Mouse (Mus musculus) MEL (cell line): ENCODE measurements at regions not wholly inside any gene's neighbourhood (a gene's known extent, or its start where the extent isn't known, plus 50 kb on each side); places are given as distances from the start of the nearest gene placed in this dataset.

Source experiments
- DNase-seq: peaks from one replicate; pipeline ENCODE4 v3.0.0; 2011; ENCODE audit warnings: low read depth, low spot score
- H3K27ac ChIP-seq: 2 replicates; pipeline ENCODE4 v1.5.1; 2012; ENCODE audit warnings: low read depth, mild to moderate bottlenecking, control low read depth, low read length, moderate library complexity; ENCODE audit not compliant: control insufficient read depth
- H3K27me3 ChIP-seq, 2 experiments: fragments of 150-350 bp in 1 of 2; sonication (generic) in 1 of 2; 2 replicates each; pipeline ENCODE4 v1.6.1; 2012; ENCODE audit warnings: low read length in 2 of 2, mild to moderate bottlenecking in 2 of 2, improper control_type of control experiment in 1 of 2, moderate library complexity in 1 of 2; ENCODE audit not compliant: insufficient read depth in 2 of 2, control insufficient read depth in 1 of 2
- H3K36me3 ChIP-seq, 2 experiments: 2 replicates each; pipeline ENCODE4 v1.6.1; 2012 to 2014; ENCODE audit warnings: low read length in 2 of 2, improper control_type of control experiment in 1 of 2, inconsistent platforms in 1 of 2, mild to moderate bottlenecking in 1 of 2; ENCODE audit not compliant: insufficient read depth in 2 of 2, control insufficient read depth in 1 of 2
- H3K4me1 ChIP-seq, 2 experiments: fragments of 150-350 bp in 1 of 2; sonication (generic) in 1 of 2; 2 replicates each; pipeline ENCODE4 v1.6.1; 2012; ENCODE audit warnings: low read length in 2 of 2, improper control_type of control experiment in 1 of 2, mild to moderate bottlenecking in 1 of 2; ENCODE audit not compliant: insufficient read depth in 2 of 2, control insufficient read depth in 1 of 2
- H3K4me3 ChIP-seq, 2 experiments: fragments of 150-350 bp in 1 of 2; sonication (generic) in 1 of 2; 2 replicates each; pipeline ENCODE4 v1.5.1; 2012; ENCODE audit warnings: low read depth in 2 of 2, low read length in 2 of 2, mild to moderate bottlenecking in 2 of 2, moderate library complexity in 2 of 2, control low read depth in 1 of 2, improper control_type of control experiment in 1 of 2; ENCODE audit not compliant: control insufficient read depth in 1 of 2, insufficient read depth in 1 of 2
- H3K79me2 ChIP-seq: 2 replicates; pipeline ENCODE4 v1.6.1; 2012; ENCODE audit warnings: mild to moderate bottlenecking, low read length, moderate library complexity; ENCODE audit not compliant: control insufficient read depth, poor library complexity, insufficient read depth
- H3K9ac ChIP-seq: 2 replicates; pipeline ENCODE4 v1.6.1; 2012; ENCODE audit warnings: low read depth, mild to moderate bottlenecking, control low read depth, low read length, moderate library complexity; ENCODE audit not compliant: control insufficient read depth, poor library complexity, severe bottlenecking
- H3K9me3 ChIP-seq: fragments of 150-350 bp; sonication (generic); replicated peaks from 2 replicates; pipeline ENCODE4 v1.6.1; 2012; ENCODE audit warnings: mild to moderate bottlenecking, low read length, improper control_type of control experiment, moderate library complexity; ENCODE audit not compliant: insufficient read depth
- BHLHE40 ChIP-seq: IDR thresholded peaks from 2 replicates; pipeline ENCODE4 v1.6.1; 2012; ENCODE audit warnings: low read depth, mild to moderate bottlenecking, inconsistent platforms, low read length, improper control_type of control experiment, borderline replicate concordance
- CHD1 ChIP-seq: IDR thresholded peaks from 2 replicates; pipeline ENCODE4 v1.6.1; 2012; ENCODE audit warnings: low read depth, mild to moderate bottlenecking, inconsistent platforms, low read length, improper control_type of control experiment
- CHD2 ChIP-seq: IDR thresholded peaks from 2 replicates; pipeline ENCODE4 v1.6.1; 2011; ENCODE audit warnings: low read length, improper control_type of control experiment
- CTCF ChIP-seq, 3 experiments: IDR thresholded peaks in 2 of 3; conservative IDR thresholded peaks in 1 of 3; 2 replicates each; pipeline ENCODE4 v1.5.1; 2011 to 2012; ENCODE audit warnings: low read length in 3 of 3, low read depth in 2 of 3, mild to moderate bottlenecking in 2 of 3, improper control_type of control experiment in 1 of 3, inconsistent platforms in 1 of 3, mixed read lengths in 1 of 3, moderate library complexity in 1 of 3; ENCODE audit not compliant: control insufficient read depth in 1 of 3, insufficient read depth in 1 of 3, poor library complexity in 1 of 3, severe bottlenecking in 1 of 3
- ELF1 ChIP-seq: IDR thresholded peaks from 2 replicates; pipeline ENCODE4 v1.6.1; 2014; ENCODE audit warnings: low read depth, mild to moderate bottlenecking, inconsistent platforms, low read length, improper control_type of control experiment, moderate library complexity
- EP300 ChIP-seq, 2 experiments: IDR thresholded peaks; 2 replicates each; pipeline ENCODE4 v1.6.1; 2011; ENCODE audit warnings: improper control_type of control experiment in 2 of 2, low read length in 2 of 2, low read depth in 1 of 2, mild to moderate bottlenecking in 1 of 2
- ETS1 ChIP-seq: IDR thresholded peaks from 2 replicates; pipeline ENCODE4 v1.6.1; 2012; ENCODE audit warnings: low read depth, mild to moderate bottlenecking, inconsistent platforms, low read length, improper control_type of control experiment, moderate library complexity
- GABPA ChIP-seq: IDR thresholded peaks from 2 replicates; pipeline ENCODE4 v1.6.1; 2012; ENCODE audit warnings: low read depth, mild to moderate bottlenecking, inconsistent platforms, low read length, improper control_type of control experiment, moderate library complexity
- GATA1 ChIP-seq: IDR thresholded peaks from 2 replicates; pipeline ENCODE4 v1.6.1; 2011; ENCODE audit warnings: low read depth, low read length, improper control_type of control experiment
- HCFC1 ChIP-seq: IDR thresholded peaks from 2 replicates; pipeline ENCODE4 v1.6.1; 2012; ENCODE audit warnings: low read depth, mild to moderate bottlenecking, inconsistent platforms, low read length, improper control_type of control experiment, moderate library complexity
- KAT2A ChIP-seq: conservative IDR thresholded peaks from 2 replicates; pipeline ENCODE4 v1.6.1; 2012; ENCODE audit warnings: low read depth, low read length, improper control_type of control experiment, inconsistent platforms
- MAFK ChIP-seq: IDR thresholded peaks from 2 replicates; pipeline ENCODE4 v1.6.1; 2011; ENCODE audit warnings: low read depth, mild to moderate bottlenecking, low read length, improper control_type of control experiment, borderline replicate concordance
- MAZ ChIP-seq: IDR thresholded peaks from 2 replicates; pipeline ENCODE4 v1.6.1; 2012; ENCODE audit warnings: low read depth, mild to moderate bottlenecking, inconsistent platforms, low read length, improper control_type of control experiment
- MEF2A ChIP-seq: IDR thresholded peaks from 2 replicates; pipeline ENCODE4 v1.6.1; 2014; ENCODE audit warnings: low read depth, mild to moderate bottlenecking, inconsistent platforms, low read length, improper control_type of control experiment; ENCODE audit not compliant: poor library complexity, insufficient replicate concordance, severe bottlenecking; ENCODE audit errors: extremely low read depth
- MXI1 ChIP-seq: IDR thresholded peaks from 2 replicates; pipeline ENCODE4 v1.6.1; 2011; ENCODE audit warnings: mild to moderate bottlenecking, low read depth, low read length, improper control_type of control experiment
- MYB ChIP-seq: IDR thresholded peaks from 2 replicates; pipeline ENCODE4 v1.6.1; 2011; ENCODE audit warnings: mild to moderate bottlenecking, low read depth, low read length, improper control_type of control experiment
- NELFE ChIP-seq: IDR thresholded peaks from 2 replicates; pipeline ENCODE4 v1.6.1; 2011; ENCODE audit warnings: low read depth, low read length, improper control_type of control experiment
- POLR2A ChIP-seq, 2 experiments: IDR thresholded peaks; 2 replicates each; pipeline ENCODE4 v1.6.1; 2011 to 2012; ENCODE audit warnings: low read length in 2 of 2, mild to moderate bottlenecking in 2 of 2, control low read depth in 1 of 2, improper control_type of control experiment in 1 of 2, low read depth in 1 of 2, moderate library complexity in 1 of 2; ENCODE audit not compliant: control insufficient read depth in 1 of 2, insufficient read depth in 1 of 2, poor library complexity in 1 of 2
- POLR2AphosphoS2 ChIP-seq: IDR thresholded peaks from 2 replicates; pipeline ENCODE4 v1.6.1; 2011; ENCODE audit warnings: low read length, improper control_type of control experiment
- POLR2AphosphoS5 ChIP-seq: IDR thresholded peaks from 2 replicates; pipeline ENCODE4 v1.6.1; 2012; ENCODE audit warnings: low read depth, borderline replicate concordance, mild to moderate bottlenecking, inconsistent platforms, low read length, moderate library complexity, mixed read lengths
- RAD21 ChIP-seq: IDR thresholded peaks from 2 replicates; pipeline ENCODE4 v1.6.1; 2011; ENCODE audit warnings: mild to moderate bottlenecking, low read depth, low read length, improper control_type of control experiment
- RCOR1 ChIP-seq: IDR thresholded peaks from 2 replicates; pipeline ENCODE4 v1.6.1; 2012; ENCODE audit warnings: low read depth, mild to moderate bottlenecking, inconsistent platforms, low read length, improper control_type of control experiment
- SIN3A ChIP-seq: IDR thresholded peaks from 2 replicates; pipeline ENCODE4 v1.6.1; 2012; ENCODE audit warnings: low read length, improper control_type of control experiment, inconsistent platforms
- SMC3 ChIP-seq: IDR thresholded peaks from 2 replicates; pipeline ENCODE4 v1.6.1; 2011; ENCODE audit warnings: low read depth, low read length, improper control_type of control experiment
- UBTF ChIP-seq: IDR thresholded peaks from 2 replicates; pipeline ENCODE4 v1.6.1; 2012; ENCODE audit warnings: low read depth, mild to moderate bottlenecking, inconsistent platforms, low read length, improper control_type of control experiment, moderate library complexity, borderline replicate concordance; ENCODE audit not compliant: insufficient read depth
- USF1 ChIP-seq: IDR thresholded peaks from 2 replicates; pipeline ENCODE4 v1.6.1; 2014; ENCODE audit warnings: low read depth, mild to moderate bottlenecking, inconsistent platforms, low read length, improper control_type of control experiment, moderate library complexity
- USF2 ChIP-seq, 2 experiments: IDR thresholded peaks; 2 replicates each; pipeline ENCODE4 v1.6.1; 2011 to 2012; ENCODE audit warnings: improper control_type of control experiment in 2 of 2, low read length in 2 of 2, borderline replicate concordance in 1 of 2, inconsistent platforms in 1 of 2, low read depth in 1 of 2, mild to moderate bottlenecking in 1 of 2; ENCODE audit not compliant: insufficient read depth in 1 of 2
- ZC3H11A ChIP-seq: IDR thresholded peaks from 2 replicates; pipeline ENCODE4 v1.6.1; 2012; ENCODE audit warnings: low read depth, mild to moderate bottlenecking, inconsistent platforms, low read length, improper control_type of control experiment
- ZNF384 ChIP-seq: IDR thresholded peaks from 2 replicates; pipeline ENCODE4 v1.6.1; 2012; ENCODE audit warnings: low read depth, mild to moderate bottlenecking, inconsistent platforms, low read length, improper control_type of control experiment

DNA sequence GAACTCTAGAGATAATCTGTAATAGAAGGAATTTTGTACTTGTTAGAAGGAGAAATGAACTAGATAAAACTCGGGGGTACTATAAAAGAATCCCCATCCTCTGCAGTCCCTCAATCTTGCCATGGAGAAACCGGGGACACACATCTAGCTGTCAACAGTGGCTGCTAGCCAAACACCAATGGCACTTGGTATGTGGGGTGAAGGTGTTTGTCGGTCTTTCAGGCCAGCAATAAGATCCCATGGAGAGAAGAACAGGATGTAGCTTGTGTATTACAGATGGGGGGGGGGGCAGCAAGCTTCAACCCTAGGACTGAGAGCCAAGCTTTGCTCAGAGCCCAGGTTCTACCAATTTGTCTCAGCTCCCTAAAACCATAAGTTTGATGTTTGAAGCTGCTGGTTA, 132.5 kb upstream of the Peli2 start:
- H3K4me1 ChIP-seq, result no peaks in the 10 kb centered on the region
- DNase-seq, result no peak
- no peaks in the 10 kb centered on the region for H3K36me3 ChIP-seq
- no peaks in the 10 kb centered on the region for H3K27me3 ChIP-seq
- H3K9ac ChIP-seq, result no peak overlapping the region
- no peaks in the 10 kb centered on the region for H3K9me3 ChIP-seq
- no peaks in the 10 kb centered on the region for H3K79me2 ChIP-seq
- TF ChIP-seq EP300 (IDR thresholded peaks at IDR 0.05; ENCODE audit: low read depth in 1 of 2, low read length in 2 of 2) (no peak), MEF2A (no peak), POLR2A (IDR thresholded peaks at IDR 0.05; ENCODE audit: control insufficient read depth in 1 of 2, insufficient read depth in 1 of 2, low read depth in 1 of 2, low read length in 2 of 2, poor library complexity in 1 of 2) (no peak), HCFC1 (no peak), ZC3H11A (no peak), MYB (no peak), ELF1 (no peak), GABPA (no peak), SMC3 (no peak), CHD1 (no peak), GATA1 (no peak), RCOR1 (no peak), RAD21 (no peak), SIN3A (no peak), POLR2AphosphoS5 (no peak), ZNF384 (no peak), MXI1 (no peak), USF1 (no peak), BHLHE40 (no peak), NELFE (no peak)
- TF ChIP-seq, all 39 proteins: peak for 0
- no peak overlapping the region for H3K4me3 ChIP-seq
- no peak overlapping the region for H3K27ac ChIP-seq

DNA sequence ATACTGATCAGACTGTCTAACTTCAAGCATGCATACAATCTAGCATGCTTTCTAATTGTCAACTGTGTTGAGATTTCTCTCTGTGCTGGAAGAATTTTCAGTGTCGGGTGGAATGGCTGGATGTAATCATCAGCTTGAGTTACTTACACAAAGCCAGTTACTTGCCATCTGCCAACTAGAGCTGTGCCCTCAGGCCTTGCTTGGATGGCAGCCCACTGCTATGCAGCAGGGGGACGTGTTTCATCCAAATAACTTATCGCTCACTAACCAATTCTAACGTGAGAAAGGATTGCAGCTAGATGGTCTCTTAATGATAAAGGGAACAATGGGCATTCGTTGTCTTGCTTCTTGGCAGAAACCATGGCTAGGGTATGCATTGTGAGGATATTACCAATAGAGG, 131.3 kb upstream of the Peli2 start:
- no peaks in the 10 kb centered on the region for H3K27me3 ChIP-seq
- no peak for DNase-seq
- H3K36me3 ChIP-seq, result no peaks in the 10 kb centered on the region
- H3K9me3 ChIP-seq, result no peaks in the 10 kb centered on the region
- no peak overlapping the region for H3K27ac ChIP-seq
- H3K79me2 ChIP-seq, result no peaks in the 10 kb centered on the region
- H3K9ac ChIP-seq, result no peak overlapping the region
- no peak for TF ChIP-seq POLR2AphosphoS5
- no peak for TF ChIP-seq MAFK
- TF ChIP-seq USF1, result no peak
- TF ChIP-seq NELFE, result no peak
- no peak for TF ChIP-seq USF2 (IDR thresholded peaks at IDR 0.05; ENCODE audit: borderline replicate concordance in 1 of 2, insufficient read depth in 1 of 2, low read depth in 1 of 2, low read length in 2 of 2)
- TF ChIP-seq CTCF (IDR thresholded peaks at IDR 0.05 in 2 of 3, conservative IDR thresholded peaks at IDR 0.05 in 1 of 3; ENCODE audit: control insufficient read depth in 1 of 3, insufficient read depth in 1 of 3, low read depth in 2 of 3, low read length in 3 of 3, poor library complexity in 1 of 3, severe bottlenecking in 1 of 3), result no peak
- TF ChIP-seq UBTF, result no peak
- TF ChIP-seq SMC3, result no peak
- TF ChIP-seq POLR2AphosphoS2, result no peak
- TF ChIP-seq ETS1, result no peak
- TF ChIP-seq RAD21, result no peak
- TF ChIP-seq ZNF384, result no peak
- TF ChIP-seq CHD2, result no peak
- TF ChIP-seq MAZ, result no peak
- TF ChIP-seq EP300 (IDR thresholded peaks at IDR 0.05; ENCODE audit: low read depth in 1 of 2, low read length in 2 of 2), result no peak
- TF ChIP-seq KAT2A, result no peak
- no peak overlapping the region for H3K4me3 ChIP-seq
- no peaks in the 10 kb centered on the region for H3K4me1 ChIP-seq
